Mouse (Mus musculus) liver, embryonic 14.5 days (tissue): ENCODE measurements around the gene Dpf1. TPM values are rescaled to one million over a fixed set of nuclear protein-coding genes. Genes with fewer than 3 reads are reported as not detected.

Experiments
- ATAC-seq: fragments of 200-750 bp; cut with Nextera tagmentation; 2 replicates; pipeline ENCODE4 v1.8.0; 2017; ENCODE audit warnings: moderate number of reproducible peaks, mild to moderate bottlenecking, moderate library complexity; ENCODE audit not compliant: insufficient read depth
- DNase-seq, 3 experiments: peaks; one replicate each; pipeline ENCODE4 v3.0.0-alpha.2; 2012 to 2013; ENCODE audit warnings: low read depth in 3 of 3, low spot score in 3 of 3
- H3K27ac ChIP-seq: fragments of 300-500 bp; sonication (generic); 2 replicates; pipeline ENCODE4 v1.5.1; 2014; ENCODE audit warnings: moderate library complexity, mild to moderate bottlenecking, control low read depth, inconsistent platforms
- H3K27me3 ChIP-seq: fragments of 300-500 bp; sonication (generic); 2 replicates; pipeline ENCODE4 v1.6.1; 2014; ENCODE audit warnings: mild to moderate bottlenecking, low read length, moderate library complexity; ENCODE audit not compliant: control insufficient read depth, insufficient read depth
- H3K36me3 ChIP-seq: fragments of 300-500 bp; sonication (generic); replicated peaks from 2 replicates; pipeline ENCODE4 v1.6.1; 2014; ENCODE audit warnings: low read depth; ENCODE audit not compliant: control insufficient read depth, insufficient read depth
- H3K4me1 ChIP-seq, 2 experiments: fragments of 200-500 bp in 1 of 2; fragments of 300-500 bp in 1 of 2; sonication (generic) in 1 of 2; replicated peaks; 2 replicates each; pipeline ENCODE4 v1.6.1; 2012 to 2014; ENCODE audit warnings: antibody characterized with exemption in 1 of 2, inconsistent platforms in 1 of 2, low read length in 1 of 2; ENCODE audit not compliant: control insufficient read depth in 2 of 2, insufficient read depth in 2 of 2
- H3K4me2 ChIP-seq: fragments of 300-500 bp; sonication (generic); 2 replicates; pipeline ENCODE4 v1.6.1; 2014; ENCODE audit warnings: low read depth, mild to moderate bottlenecking, control low read depth, moderate library complexity
- H3K4me3 ChIP-seq, 2 experiments: fragments of 200-500 bp in 1 of 2; fragments of 300-500 bp in 1 of 2; sonication (generic) in 1 of 2; 2 replicates each; pipeline ENCODE4 v1.5.1; 2012 to 2014; ENCODE audit warnings: low read depth in 2 of 2, low read length in 2 of 2, mild to moderate bottlenecking in 2 of 2, control low read depth in 1 of 2, inconsistent platforms in 1 of 2, moderate library complexity in 1 of 2; ENCODE audit not compliant: insufficient read depth in 1 of 2
- H3K9ac ChIP-seq: fragments of 300-500 bp; sonication (generic); replicated peaks from 2 replicates; pipeline ENCODE4 v1.6.1; 2014; ENCODE audit warnings: mild to moderate bottlenecking, control low read depth, moderate library complexity
- H3K9me3 ChIP-seq: fragments of 300-500 bp; sonication (generic); 2 replicates; pipeline ENCODE4 v1.6.1; 2016; ENCODE audit warnings: low read length, mixed read lengths; ENCODE audit not compliant: control insufficient read depth
- CTCF ChIP-seq: IDR thresholded peaks from 2 replicates; pipeline ENCODE4 v1.5.1; 2016; ENCODE audit warnings: antibody characterized with exemption, low read depth, control low read depth
- EP300 ChIP-seq: IDR thresholded peaks from 2 replicates; pipeline ENCODE4 v1.6.1; 2016; ENCODE audit warnings: antibody characterized with exemption, low read depth
- WGBS: fragments of 180-500 bp; shearing (Covaris S2); extraction: QIAGEN DNeasy Blood & Tissue Kit; methylation state at CpG from one replicate; pipeline ENCODE4 v1.1.7; 2014; ENCODE audit not compliant: insufficient replicate concordance; 5-methylcytosine and 5-hydroxymethylcytosine counted together
- polyA plus RNA-seq, 2 experiments: library from polyadenylated mRNA; depleted of rRNA in 1 of 2; stranded (reverse) in 1 of 2; unstranded in 1 of 2; fragments of >200 nt; fragmentation: Nextera tagmentation in 1 of 2; extraction: Ambion mirVana in 1 of 2; gene quantifications; 2 replicates each; pipeline versions ENCODE4 v1.2.1 to v1.2.3; 2012 to 2014

Gene Dpf1
- polyA plus RNA-seq, 2 experiments = 0.81 to 1.0 TPM

- Histone ChIP-seq H3K36me3 (no peaks in the 10 kb centered on the region), H3K27me3 (peaks cover 56% of the 10 kb centered on the region), H3K4me1 (peaks cover 10 to 20% of the 10 kb centered on the region in 2 experiments), H3K27ac (no peak overlapping the region), H3K9me3 (no peaks in the 10 kb centered on the region), H3K4me3 (no peak overlapping the region; a peak in 1 of 4 replicates), H3K9ac (no peak overlapping the region), H3K4me2 (peak overlapping the region; percentile 73)
- DNase-seq (no peak), ATAC-seq (no peak)
- whole genome bisulfite sequencing = 33% methylated on average over 9 of the region's 9 CpGs
- TF ChIP-seq EP300 = no peak
- no peak for TF ChIP-seq CTCF
These were observed 1.7 kb downstream of the Dpf1 start for GRCm38 (mm10) chr7:29305263-29305988.

- H3K4me1 ChIP-seq = peaks cover 10 to 20% of the 10 kb centered on the region in 2 experiments
- WGBS = 52% methylated on average over 7 of the region's 7 CpGs
- no peaks in the 10 kb centered on the region for H3K9me3 ChIP-seq
- H3K4me3 ChIP-seq = no peak overlapping the region
- H3K27me3 ChIP-seq = peaks cover 56% of the 10 kb centered on the region
- H3K27ac ChIP-seq = no peak overlapping the region
- TF ChIP-seq EP300 (no peak), CTCF (no peak)
- DNase-seq (no peak), ATAC-seq (no peak)
- H3K9ac ChIP-seq = no peak overlapping the region
- no peak overlapping the region for H3K4me2 ChIP-seq
- no peaks in the 10 kb centered on the region for H3K36me3 ChIP-seq
These were observed 2.4 kb downstream of the Dpf1 start for GRCm38 (mm10) chr7:29306108-29306507.

- no peak for TF ChIP-seq EP300
- TF ChIP-seq CTCF = peak; percentile 56
- ATAC-seq (no peak), DNase-seq (peak in 1 of 3 experiments; percentile 50)
- no peak overlapping the region for H3K27ac ChIP-seq
- H3K4me1 ChIP-seq = peaks cover 10 to 20% of the 10 kb centered on the region in 2 experiments
- no peak overlapping the region for H3K4me3 ChIP-seq
- WGBS = 32% methylated on average over 7 of the region's 7 CpGs
- H3K9ac ChIP-seq = no peak overlapping the region
- H3K4me2 ChIP-seq = no peak overlapping the region
- no peaks in the 10 kb centered on the region for H3K36me3 ChIP-seq
- no peaks in the 10 kb centered on the region for H3K9me3 ChIP-seq
- peaks cover 56% of the 10 kb centered on the region for H3K27me3 ChIP-seq
These were observed 2.9 kb downstream of the Dpf1 start for GRCm38 (mm10) chr7:29306619-29307018.

- peak; percentile 81 for ATAC-seq
- Histone ChIP-seq H3K27ac (no peak overlapping the region), H3K4me3 (peak overlapping the region; percentile 49 to 58), H3K9ac (peak overlapping the region; percentile 31), H3K4me1 (peaks cover 10 to 20% of the 10 kb centered on the region in 2 experiments), H3K36me3 (no peaks in the 10 kb centered on the region), H3K27me3 (peaks cover 55% of the 10 kb centered on the region), H3K4me2 (peak overlapping the region; percentile 92), H3K9me3 (no peaks in the 10 kb centered on the region)
- 0 out of 2 replicates have a peak, but pooled peaks have one; percentile 4 for TF ChIP-seq CTCF
- TF ChIP-seq EP300 = no peak
- peak; percentile 60 to 66 (median 61) for DNase-seq
- WGBS = 1% methylated on average over 42 of the region's 42 CpGs
These were observed 3.8 kb downstream of the Dpf1 start for GRCm38 (mm10) chr7:29307350-29308104.

GRCm38 (mm10) chr7:29309221-29309721, 5.5 kb downstream of the Dpf1 start:
- DNase-seq = no peak
- no peak for ATAC-seq
- H3K4me3 ChIP-seq = peak overlapping the region; percentile 36 to 55
- no peaks in the 10 kb centered on the region for H3K9me3 ChIP-seq
- peak overlapping the region; percentile 50 for H3K9ac ChIP-seq
- H3K27ac ChIP-seq = no peak overlapping the region
- H3K36me3 ChIP-seq = no peaks in the 10 kb centered on the region
- under 1% methylated on average over 31 of the region's 36 CpGs for WGBS
- peak overlapping the region; percentile 92 for H3K4me2 ChIP-seq
- H3K4me1 ChIP-seq = peaks cover 10 to 20% of the 10 kb centered on the region in 2 experiments
- no peak for TF ChIP-seq CTCF
- TF ChIP-seq EP300 = no peak
- H3K27me3 ChIP-seq = peaks cover 38% of the 10 kb centered on the region
